Mouse (Mus musculus) C2C12 (cell line): ENCODE measurements around the gene Ptms.

Experiments used
- CEBPB ChIP-seq: IDR thresholded peaks from one replicate; pipeline ENCODE4 v1.6.1; 2011; ENCODE audit warnings: low read depth, mild to moderate bottlenecking, control low read depth, moderate library complexity
- CTCF ChIP-seq: IDR thresholded peaks from one replicate; pipeline ENCODE4 v1.5.1; 2011; ENCODE audit not compliant: control insufficient read depth, insufficient read depth, insufficient read length
- FOSL1 ChIP-seq: IDR thresholded peaks from one replicate; pipeline ENCODE4 v1.8.0; 2011; ENCODE audit warnings: mild to moderate bottlenecking, low read length; ENCODE audit not compliant: poor library complexity, insufficient read depth, severe bottlenecking
- MAX ChIP-seq: IDR thresholded peaks from one replicate; pipeline ENCODE4 v1.6.1; 2011; ENCODE audit warnings: mild to moderate bottlenecking, control low read depth
- MYOD1 ChIP-seq: IDR thresholded peaks from one replicate; pipeline ENCODE4 v1.6.1; 2011; ENCODE audit warnings: low read depth; ENCODE audit not compliant: control insufficient read depth, insufficient read length
- MYOG ChIP-seq: IDR thresholded peaks from one replicate; pipeline ENCODE4 v1.6.1; 2011; ENCODE audit not compliant: control insufficient read depth, insufficient read length; ENCODE audit errors: extremely low read depth
- USF1 ChIP-seq: IDR thresholded peaks from one replicate; pipeline ENCODE4 v1.6.1; 2011; ENCODE audit warnings: low read depth, mild to moderate bottlenecking, control low read depth, moderate library complexity

DNA sequence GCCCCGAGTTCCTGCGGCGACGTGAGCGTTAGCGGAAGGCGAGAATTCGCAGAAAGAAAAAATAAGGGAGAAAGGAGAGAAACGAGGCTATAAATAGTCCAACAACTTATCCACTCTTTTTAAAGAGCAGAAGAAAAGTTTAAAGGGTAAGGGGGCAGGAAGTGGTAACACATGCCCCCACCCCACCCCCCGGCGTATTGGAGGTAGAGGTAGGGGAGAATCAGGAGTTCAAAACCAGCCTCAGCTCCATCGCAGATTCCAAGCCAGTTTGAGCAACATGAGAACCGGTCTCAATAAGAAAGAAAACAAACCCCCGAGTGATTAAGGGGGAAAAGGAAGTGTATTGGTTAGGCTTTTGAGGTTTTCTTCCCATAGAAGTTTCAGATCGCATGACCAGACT lies 45.8 kb upstream of the Ptms start:
- TF ChIP-seq FOSL1: no peak
- no peak for TF ChIP-seq CTCF
- TF ChIP-seq MAX: no peak
- TF ChIP-seq MYOD1: no peak
- no peak for TF ChIP-seq CEBPB
- no peak for TF ChIP-seq USF1
- no peak for TF ChIP-seq MYOG
